Mouse (Mus musculus) layer of hippocampus, adult 11-12 months (tissue): ENCODE results near the gene Jmy.
"Not testable (repeated sequence)": the region's sequence is repeated elsewhere in the genome, so short reads cannot be mapped to it uniquely, and the experiment has no call there.

Experiments used
- DNase-seq: peaks from one replicate; pipeline ENCODE4 v3.0.0; 2022; ENCODE audit warnings: low spot score

Jmy gene

GRCm38 (mm10) chr13:93499167-93499972 is at the start of gene Jmy:
Gene Jmy (minus strand): TSS chr13:93499808.
- DNase-seq: peak; percentile 78

- no peak for DNase-seq
These were observed 48.0 kb upstream of the Jmy start for GRCm38 (mm10) chr13:93547641-93548040.

- no peak for DNase-seq
These were observed 46.4 kb upstream of the Jmy start for GRCm38 (mm10) chr13:93546011-93546410.

- no peak for DNase-seq
These were observed 44.7 kb upstream of the Jmy start for GRCm38 (mm10) chr13:93544274-93544673.

- no peak for DNase-seq
These were observed 39.7 kb upstream of the Jmy start for GRCm38 (mm10) chr13:93539311-93539710.

- no peak for DNase-seq
These were observed 19.2 kb upstream of the Jmy start for GRCm38 (mm10) chr13:93518753-93519319.

- DNase-seq: no peak
These were observed 17.6 kb upstream of the Jmy start for GRCm38 (mm10) chr13:93517223-93517622.

- DNase-seq: no peak
These were observed 14.6 kb upstream of the Jmy start for GRCm38 (mm10) chr13:93514000-93514795.

- DNase-seq: peak; percentile 43
These were observed 11.0 kb upstream of the Jmy start for GRCm38 (mm10) chr13:93510447-93511180.

- not testable (repeated sequence) for DNase-seq
These were observed 7.3 kb upstream of the Jmy start for GRCm38 (mm10) chr13:93506920-93507319.

GRCm38 (mm10) chr13:93501724-93502123 is 2.1 kb upstream of the Jmy start:
- no peak for DNase-seq

GRCm38 (mm10) chr13:93499973-93500633 is 495 bp upstream of the Jmy start:
- no peak for DNase-seq

GRCm38 (mm10) chr13:93498211-93499166 is 1.1 kb downstream of the Jmy start:
- peak; percentile 26 for DNase-seq

GRCm38 (mm10) chr13:93496977-93497376 is 2.6 kb downstream of the Jmy start:
- DNase-seq: no peak

- DNase-seq: peak; percentile 28
These were observed 11.1 kb downstream of the Jmy start for GRCm38 (mm10) chr13:93488510-93488909.

- no peak for DNase-seq
These were observed 11.9 kb downstream of the Jmy start for GRCm38 (mm10) chr13:93487734-93488133.

GRCm38 (mm10) chr13:93484276-93484675 is 15.3 kb downstream of the Jmy start:
- DNase-seq: no peak

- DNase-seq: no peak
These were observed 18.5 kb downstream of the Jmy start for GRCm38 (mm10) chr13:93481110-93481509.

GRCm38 (mm10) chr13:93478344-93478743 is 21.3 kb downstream of the Jmy start:
- DNase-seq: no peak

GRCm38 (mm10) chr13:93468355-93468754 is 31.3 kb downstream of the Jmy start:
- no peak for DNase-seq
